Mouse (Mus musculus) E14TG2a.4 (cell line): ENCODE measurements around the gene Ndufb11.

Source experiments
- CTCF ChIP-seq: conservative IDR thresholded peaks from 2 replicates; pipeline ENCODE4 v1.5.1; 2014; ENCODE audit warnings: low read length
- NANOG ChIP-seq: IDR thresholded peaks from 2 replicates; pipeline ENCODE4 v1.6.1; 2014; ENCODE audit warnings: borderline replicate concordance, low read length, mixed read lengths
- POU5F1 ChIP-seq: IDR thresholded peaks from 2 replicates; pipeline ENCODE4 v1.6.1; 2014; ENCODE audit warnings: low read length, borderline replicate concordance

DNA sequence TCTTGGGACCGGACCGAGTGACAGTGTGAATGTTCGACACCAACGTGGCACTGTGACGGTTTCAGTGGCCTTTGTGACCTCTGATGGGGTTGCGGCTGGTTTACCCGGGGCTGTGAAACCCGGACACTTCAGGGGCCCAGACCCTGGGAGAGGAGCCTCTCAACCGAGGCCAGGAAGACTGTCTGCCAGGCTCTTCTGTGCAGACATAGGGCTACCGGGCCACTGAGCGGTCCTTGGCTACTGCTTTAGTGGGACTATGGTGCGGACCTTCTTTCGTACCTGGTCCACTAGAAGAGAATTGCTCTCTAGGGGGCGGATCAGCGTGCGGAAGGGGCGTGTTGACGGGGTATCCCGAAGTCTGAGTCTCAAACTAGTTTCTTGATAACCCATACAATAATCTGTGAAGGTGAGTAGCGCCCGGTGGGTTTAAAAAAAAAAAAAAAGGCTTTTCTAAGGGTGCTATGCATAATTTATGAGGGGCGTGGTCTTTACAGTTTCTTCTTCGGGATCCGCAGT is 41.5 kb upstream of the Ndufb11 start:
- TF ChIP-seq CTCF (no peak), POU5F1 (no peak), NANOG (no peak)
